Mouse (Mus musculus): ENCODE measurements around the gene Exoc4. TPM values are rescaled to one million over a fixed set of nuclear protein-coding genes. Genes with fewer than 3 reads are reported as not detected.

Gene Exoc4
- polyA plus RNA-seq, 1 experiment from 2014 or later: 25.3 TPM

DNA sequence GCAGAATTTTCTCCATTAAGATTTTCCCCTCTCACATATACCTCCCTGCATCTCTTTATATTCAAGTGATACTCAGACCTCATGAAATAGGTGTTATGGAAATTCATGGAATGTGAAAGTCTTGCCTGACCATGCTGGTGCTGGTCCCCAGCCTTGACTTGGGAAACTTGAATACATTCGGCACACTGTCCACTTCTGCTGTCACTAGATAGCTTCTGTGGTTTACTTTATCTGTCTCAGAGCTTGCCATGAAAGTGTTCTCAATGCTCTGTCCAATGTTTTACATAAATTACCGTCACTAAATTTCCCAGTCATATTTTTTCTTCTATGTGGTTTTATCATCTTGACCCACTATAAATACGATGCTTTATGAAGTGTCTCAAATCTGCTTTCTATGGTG lies 552.4 kb downstream of the Exoc4 start:
- WGBS: 87% methylated on average over 3 of the region's 3 CpGs
- ATAC-seq (ENCODE audit: low read depth): no peak
- DNase-seq (ENCODE audit: low spot score): no peak
- Histone ChIP-seq H3K27me3 (replicated peaks; ENCODE audit: control insufficient read depth, insufficient read depth, low read length) (no peaks in the 10 kb centered on the region), H3K36me3 (ENCODE audit: control insufficient read depth, insufficient read depth, low read length) (no peaks in the 10 kb centered on the region), H3K27ac (replicated peaks; ENCODE audit: low read depth, low read length) (no peak overlapping the region), H3K9ac (ENCODE audit: low read depth, low read length) (no peak overlapping the region), H3K4me2 (ENCODE audit: low read depth, low read length) (no peak overlapping the region), H3K4me3 (ENCODE audit: low read depth, low read length) (no peak overlapping the region), H3K4me1 (ENCODE audit: control insufficient read depth, insufficient read depth, low read length) (no peaks in the 10 kb centered on the region), H3K9me3 (ENCODE audit: control insufficient read depth, low read length) (no peaks in the 10 kb centered on the region)

DNA sequence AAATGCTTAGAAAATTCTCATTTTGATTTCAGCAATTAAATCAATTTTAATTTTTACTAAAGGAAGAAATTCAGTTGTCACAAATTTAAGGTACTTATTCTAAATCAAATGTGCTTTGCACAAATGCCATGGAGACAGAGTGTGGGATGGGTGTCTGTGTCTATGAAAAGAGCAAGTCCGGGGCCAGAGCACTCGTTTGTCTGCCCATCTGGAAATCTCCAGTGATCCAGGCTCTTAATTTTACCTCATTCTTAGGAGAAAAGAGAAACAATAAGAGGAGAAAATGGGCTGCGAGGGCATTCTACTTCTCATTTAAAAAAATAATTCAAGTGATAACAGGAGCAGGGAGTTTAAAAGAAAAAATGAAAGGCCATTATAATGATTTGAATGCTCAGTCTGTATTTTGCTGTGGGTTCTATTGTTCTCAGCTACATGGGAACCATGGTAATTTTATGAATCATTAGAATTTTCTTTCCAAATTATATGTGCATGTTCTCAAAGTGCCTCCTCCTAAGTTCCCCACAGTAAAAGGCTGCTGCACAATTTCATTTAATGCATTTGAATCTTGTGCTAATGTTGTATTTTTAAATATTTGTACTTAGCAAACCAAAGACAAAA lies 554.7 kb downstream of the Exoc4 start:
- DNase-seq (ENCODE audit: low spot score): no peak
- Histone ChIP-seq H3K4me3 (ENCODE audit: low read depth, low read length) (no peak overlapping the region), H3K4me1 (ENCODE audit: control insufficient read depth, insufficient read depth, low read length) (no peaks in the 10 kb centered on the region), H3K27me3 (replicated peaks; ENCODE audit: control insufficient read depth, insufficient read depth, low read length) (no peaks in the 10 kb centered on the region), H3K36me3 (ENCODE audit: control insufficient read depth, insufficient read depth, low read length) (no peaks in the 10 kb centered on the region), H3K4me2 (ENCODE audit: low read depth, low read length) (no peak overlapping the region), H3K27ac (replicated peaks; ENCODE audit: low read depth, low read length) (no peak overlapping the region), H3K9ac (ENCODE audit: low read depth, low read length) (no peak overlapping the region), H3K9me3 (ENCODE audit: control insufficient read depth, low read length) (no peaks in the 10 kb centered on the region)
- WGBS: 57% methylated on average over 3 of the region's 3 CpGs
- ATAC-seq (ENCODE audit: low read depth): no peak

GRCm38 (mm10) chr6:33804775-33805174 lies 555.9 kb downstream of the Exoc4 start:
- ATAC-seq (ENCODE audit: low read depth) (no peak), DNase-seq (ENCODE audit: low spot score) (peak; percentile 66)
- Histone ChIP-seq H3K9me3 (ENCODE audit: control insufficient read depth, low read length) (no peaks in the 10 kb centered on the region), H3K4me1 (ENCODE audit: control insufficient read depth, insufficient read depth, low read length) (no peaks in the 10 kb centered on the region), H3K4me2 (ENCODE audit: low read depth, low read length) (no peak overlapping the region), H3K36me3 (ENCODE audit: control insufficient read depth, insufficient read depth, low read length) (no peaks in the 10 kb centered on the region), H3K27me3 (replicated peaks; ENCODE audit: control insufficient read depth, insufficient read depth, low read length) (no peaks in the 10 kb centered on the region), H3K4me3 (ENCODE audit: low read depth, low read length) (no peak overlapping the region), H3K9ac (ENCODE audit: low read depth, low read length) (no peak overlapping the region), H3K27ac (replicated peaks; ENCODE audit: low read depth, low read length) (no peak overlapping the region)
- 61% methylated on average over 2 of the region's 2 CpGs for WGBS

DNA sequence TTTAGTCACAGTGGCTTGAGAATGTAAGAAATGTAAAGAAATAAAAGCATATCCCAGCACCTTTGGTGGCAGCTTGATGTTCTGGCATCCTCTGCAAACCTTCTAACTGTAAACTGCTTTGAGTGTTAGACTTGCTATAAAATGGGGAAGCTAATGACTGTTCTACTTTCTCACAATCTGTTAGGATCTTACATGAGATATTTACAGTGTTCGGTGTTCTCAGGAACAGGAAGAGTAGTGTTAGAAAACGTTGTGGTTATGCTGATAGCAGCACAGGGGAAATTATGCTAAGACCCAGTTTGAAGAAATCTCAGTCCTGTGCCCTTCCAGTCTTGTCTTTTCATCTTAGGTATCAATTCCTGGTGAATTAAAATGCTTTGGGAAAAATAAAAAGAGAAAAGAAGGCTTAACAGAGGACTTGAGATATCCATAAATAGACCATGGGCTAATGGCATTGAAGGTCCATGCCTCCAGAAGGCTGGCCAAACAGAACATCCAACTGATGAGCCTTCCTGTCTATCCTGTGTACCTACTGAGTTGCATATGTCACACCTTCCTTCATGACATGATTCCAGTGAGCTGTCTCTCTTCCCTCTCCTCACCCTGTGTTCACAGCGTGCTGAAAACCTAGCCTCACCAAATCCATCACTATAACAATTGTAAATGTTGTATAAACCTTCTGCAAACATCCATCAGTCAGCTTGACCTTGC lies 557.3 kb downstream of the Exoc4 start:
- Histone ChIP-seq H3K27me3 (replicated peaks; ENCODE audit: control insufficient read depth, insufficient read depth, low read length) (no peaks in the 10 kb centered on the region), H3K9ac (ENCODE audit: low read depth, low read length) (no peak overlapping the region), H3K4me1 (ENCODE audit: control insufficient read depth, insufficient read depth, low read length) (no peaks in the 10 kb centered on the region), H3K4me3 (ENCODE audit: low read depth, low read length) (no peak overlapping the region), H3K4me2 (ENCODE audit: low read depth, low read length) (no peak overlapping the region), H3K9me3 (ENCODE audit: control insufficient read depth, low read length) (no peaks in the 10 kb centered on the region), H3K27ac (replicated peaks; ENCODE audit: low read depth, low read length) (no peak overlapping the region), H3K36me3 (ENCODE audit: control insufficient read depth, insufficient read depth, low read length) (no peaks in the 10 kb centered on the region)
- no peak for ATAC-seq (ENCODE audit: low read depth)
- no peak for DNase-seq (ENCODE audit: low spot score)
- 77% methylated on average over 3 of the region's 3 CpGs for WGBS

DNA sequence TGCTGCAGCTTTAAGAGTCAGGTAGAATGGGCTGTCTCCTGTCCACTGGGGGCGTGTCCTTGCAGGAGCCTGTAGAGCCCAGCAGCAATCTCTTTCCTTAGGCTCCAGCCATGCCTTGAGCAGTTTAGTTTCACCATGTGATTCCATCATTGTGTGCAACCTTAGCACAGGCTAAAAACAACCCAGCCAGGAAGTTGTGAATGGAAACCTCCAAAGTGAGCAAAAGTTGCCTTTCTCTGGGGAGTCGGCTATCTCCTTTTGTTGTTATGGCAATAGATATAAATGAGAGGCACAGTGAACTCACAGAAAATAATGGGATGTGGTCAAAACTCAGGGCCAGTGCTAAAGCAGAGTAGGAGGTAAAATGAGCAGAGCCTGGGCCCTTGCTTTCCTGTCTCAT lies 565.5 kb downstream of the Exoc4 start:
- H3K27me3 ChIP-seq (replicated peaks; ENCODE audit: control insufficient read depth, insufficient read depth, low read length): no peaks in the 10 kb centered on the region
- H3K9me3 ChIP-seq (ENCODE audit: control insufficient read depth, low read length): no peaks in the 10 kb centered on the region
- no peak overlapping the region for H3K9ac ChIP-seq (ENCODE audit: low read depth, low read length)
- DNase-seq (ENCODE audit: low spot score) (no peak), ATAC-seq (ENCODE audit: low read depth) (no peak)
- H3K4me2 ChIP-seq (ENCODE audit: low read depth, low read length): no peak overlapping the region
- H3K27ac ChIP-seq (replicated peaks; ENCODE audit: low read depth, low read length): no peak overlapping the region
- H3K4me3 ChIP-seq (ENCODE audit: low read depth, low read length): no peak overlapping the region
- no peaks in the 10 kb centered on the region for H3K4me1 ChIP-seq (ENCODE audit: control insufficient read depth, insufficient read depth, low read length)
- no peaks in the 10 kb centered on the region for H3K36me3 ChIP-seq (ENCODE audit: control insufficient read depth, insufficient read depth, low read length)
- 63% methylated on average over 2 of the region's 2 CpGs for WGBS

- 89% methylated on average over 2 of the region's 2 CpGs for WGBS
- Histone ChIP-seq H3K4me1 (ENCODE audit: control insufficient read depth, insufficient read depth, low read length) (no peaks in the 10 kb centered on the region), H3K27ac (replicated peaks; ENCODE audit: low read depth, low read length) (no peak overlapping the region), H3K4me2 (ENCODE audit: low read depth, low read length) (no peak overlapping the region), H3K27me3 (replicated peaks; ENCODE audit: control insufficient read depth, insufficient read depth, low read length) (no peaks in the 10 kb centered on the region), H3K36me3 (ENCODE audit: control insufficient read depth, insufficient read depth, low read length) (no peaks in the 10 kb centered on the region), H3K9me3 (ENCODE audit: control insufficient read depth, low read length) (no peaks in the 10 kb centered on the region), H3K9ac (ENCODE audit: low read depth, low read length) (no peak overlapping the region), H3K4me3 (ENCODE audit: low read depth, low read length) (no peak overlapping the region)
- no peak for ATAC-seq (ENCODE audit: low read depth)
- DNase-seq (ENCODE audit: low spot score): no peak
Observed at GRCm38 (mm10) chr6:33823171-33823570, 574.3 kb downstream of the Exoc4 start.

- ATAC-seq (ENCODE audit: low read depth): no peak
- H3K9me3 ChIP-seq (ENCODE audit: control insufficient read depth, low read length): no peaks in the 10 kb centered on the region
- H3K27ac ChIP-seq (replicated peaks; ENCODE audit: low read depth, low read length): no peak overlapping the region
- WGBS: 61% methylated on average over 6 of the region's 6 CpGs
- H3K36me3 ChIP-seq (ENCODE audit: control insufficient read depth, insufficient read depth, low read length): no peaks in the 10 kb centered on the region
- no peaks in the 10 kb centered on the region for H3K4me1 ChIP-seq (ENCODE audit: control insufficient read depth, insufficient read depth, low read length)
- no peaks in the 10 kb centered on the region for H3K27me3 ChIP-seq (replicated peaks; ENCODE audit: control insufficient read depth, insufficient read depth, low read length)
- no peak overlapping the region for H3K9ac ChIP-seq (ENCODE audit: low read depth, low read length)
- DNase-seq (ENCODE audit: low spot score): no peak
- no peak overlapping the region for H3K4me2 ChIP-seq (ENCODE audit: low read depth, low read length)
- H3K4me3 ChIP-seq (ENCODE audit: low read depth, low read length): no peak overlapping the region
Observed at GRCm38 (mm10) chr6:33823777-33824302, 575.0 kb downstream of the Exoc4 start.

- Histone ChIP-seq H3K36me3 (ENCODE audit: control insufficient read depth, insufficient read depth, low read length) (no peaks in the 10 kb centered on the region), H3K4me1 (ENCODE audit: control insufficient read depth, insufficient read depth, low read length) (no peaks in the 10 kb centered on the region), H3K4me2 (ENCODE audit: low read depth, low read length) (no peak overlapping the region), H3K9ac (ENCODE audit: low read depth, low read length) (no peak overlapping the region), H3K4me3 (ENCODE audit: low read depth, low read length) (no peak overlapping the region), H3K27ac (replicated peaks; ENCODE audit: low read depth, low read length) (no peak overlapping the region), H3K27me3 (replicated peaks; ENCODE audit: control insufficient read depth, insufficient read depth, low read length) (no peaks in the 10 kb centered on the region), H3K9me3 (ENCODE audit: control insufficient read depth, low read length) (no peaks in the 10 kb centered on the region)
- DNase-seq (ENCODE audit: low spot score) (no peak), ATAC-seq (ENCODE audit: low read depth) (no peak)
- 91% methylated on average over 6 of the region's 6 CpGs for WGBS
Observed at GRCm38 (mm10) chr6:33828499-33828898, 579.6 kb downstream of the Exoc4 start.

GRCm38 (mm10) chr6:33829261-33829660 lies 580.4 kb downstream of the Exoc4 start:
- H3K4me3 ChIP-seq (ENCODE audit: low read depth, low read length): no peak overlapping the region
- no peaks in the 10 kb centered on the region for H3K9me3 ChIP-seq (ENCODE audit: control insufficient read depth, low read length)
- H3K27ac ChIP-seq (replicated peaks; ENCODE audit: low read depth, low read length): no peak overlapping the region
- H3K4me2 ChIP-seq (ENCODE audit: low read depth, low read length): no peak overlapping the region
- H3K4me1 ChIP-seq (ENCODE audit: control insufficient read depth, insufficient read depth, low read length): no peaks in the 10 kb centered on the region
- no peaks in the 10 kb centered on the region for H3K27me3 ChIP-seq (replicated peaks; ENCODE audit: control insufficient read depth, insufficient read depth, low read length)
- DNase-seq (ENCODE audit: low spot score) (no peak), ATAC-seq (ENCODE audit: low read depth) (no peak)
- H3K36me3 ChIP-seq (ENCODE audit: control insufficient read depth, insufficient read depth, low read length): no peaks in the 10 kb centered on the region
- WGBS: 95% methylated on average over 4 of the region's 4 CpGs
- no peak overlapping the region for H3K9ac ChIP-seq (ENCODE audit: low read depth, low read length)
